10 mouse cellular contexts compared by ENCODE assay signal in the genomic region with DNA sequence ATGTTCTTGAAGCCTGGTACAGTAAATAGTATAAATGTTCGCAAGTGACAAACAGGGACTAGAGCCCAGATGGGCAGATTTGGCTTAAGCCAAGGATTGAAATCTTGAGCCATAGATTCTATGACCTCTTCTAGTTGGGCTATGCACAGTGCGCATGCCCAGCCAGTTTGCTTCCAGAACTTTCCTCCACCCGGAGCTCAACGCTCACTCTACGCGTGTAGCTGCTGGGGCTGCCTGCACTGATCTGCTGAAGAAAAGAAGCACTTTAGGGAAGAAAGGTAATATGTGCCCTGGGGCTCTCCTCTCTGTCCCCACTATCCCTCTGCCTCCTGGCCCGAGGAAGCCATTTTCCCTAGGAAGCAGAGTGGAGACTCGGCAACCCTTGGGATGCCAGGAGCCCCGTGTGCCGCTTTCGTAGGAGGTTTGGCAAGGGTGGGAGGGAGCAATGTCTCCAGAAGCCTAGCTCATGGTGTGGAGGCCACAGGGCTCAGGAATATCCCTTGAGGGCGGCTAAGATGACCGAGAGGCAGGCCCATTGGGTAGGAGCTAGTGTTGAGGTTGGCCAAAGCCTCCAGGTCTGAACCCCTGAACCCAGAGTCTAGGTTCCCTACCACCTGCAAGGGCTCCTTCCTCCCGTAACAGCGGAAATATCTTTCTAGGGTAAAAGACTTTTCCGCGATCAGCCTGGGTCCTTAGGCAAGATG. TPM values are rescaled to one million over a fixed set of nuclear protein-coding genes. Genes with fewer than 3 reads are reported as not detected.
DNase-seq lines count a peak whose midpoint lies in the region; ATAC-seq and TF ChIP-seq lines count a peak whose summit lies in the region.
"Had no signal": no experiment of that assay in that cellular context is flagged by ENCODE, and none has a peak within 500 bp of the region (broad histone marks: within the 10 kb centered on the region; RNA-seq: fewer than 3 reads in every experiment).

A gene (plus strand): TSS at position 193 of the 704 bp plus-strand sequence.

- H3K4me2 ChIP-seq in kidney, postnatal 0 days (ENCODE audit: low read length), result peak within 1 kb of the TSS; percentile 27
- H3K4me2 ChIP-seq in intestine, postnatal 0 days (replicated peaks; ENCODE audit: low read depth), result peak within 1 kb of the TSS; percentile 38
- H3K4me2 ChIP-seq: midbrain, embryonic 12.5 days had no signal

- peak within 1 kb of the TSS; percentile 81 for H3K27ac ChIP-seq in kidney, postnatal 0 days
- H3K27ac ChIP-seq in intestine, postnatal 0 days (ENCODE audit: low read depth, low read length), result peak within 1 kb of the TSS; percentile 50
- H3K27ac ChIP-seq: midbrain, embryonic 12.5 days had no signal

- H3K36me3 ChIP-seq in kidney, postnatal 0 days (ENCODE audit: insufficient read depth, low read length), result no peaks in the 10 kb centered on the region
- H3K36me3 ChIP-seq in intestine, postnatal 0 days (ENCODE audit: control insufficient read depth, insufficient read depth), result no peaks in the 10 kb centered on the region
- H3K36me3 ChIP-seq: G1E; midbrain, embryonic 12.5 days had no signal

- no peaks in the 10 kb centered on the region for H3K9me3 ChIP-seq in kidney, postnatal 0 days (replicated peaks; ENCODE audit: low read length)
- H3K9me3 ChIP-seq in intestine, postnatal 0 days (ENCODE audit: control insufficient read depth), result no peaks in the 10 kb centered on the region
- H3K9me3 ChIP-seq: G1E; midbrain, embryonic 12.5 days had no signal

- H3K4me1 ChIP-seq in kidney, postnatal 0 days (replicated peaks; ENCODE audit: insufficient read depth, low read length), result no peaks in the 10 kb centered on the region
- no peaks in the 10 kb centered on the region; the same call in 1 of the 2 replicates for H3K4me1 ChIP-seq in intestine, postnatal 0 days (replicated peaks; ENCODE audit: control insufficient read depth, insufficient read depth, low read length)
- H3K4me1 ChIP-seq: midbrain, embryonic 12.5 days had no signal

- no peaks in the 10 kb centered on the region for H3K27me3 ChIP-seq in kidney, postnatal 0 days (ENCODE audit: insufficient read depth, low read length)
- H3K27me3 ChIP-seq in intestine, postnatal 0 days (replicated peaks; ENCODE audit: control insufficient read depth, insufficient read depth, low read length), result no peaks in the 10 kb centered on the region
- H3K27me3 ChIP-seq: midbrain, embryonic 12.5 days had no signal

- no peak for ATAC-seq in kidney, postnatal 0 days (replicated peaks; ENCODE audit: low FRiP score, low read depth)
- no peak for ATAC-seq in intestine, postnatal 0 days

- no peak within 1 kb of the TSS; the same call in 1 of the 2 replicates for H3K4me3 ChIP-seq in kidney, postnatal 0 days (replicated peaks; ENCODE audit: low read depth, low read length)
- peak within 1 kb of the TSS; percentile 12; the same call in 1 of the 2 replicates for H3K4me3 ChIP-seq in intestine, postnatal 0 days (ENCODE audit: low read depth, low read length)
- H3K4me3 ChIP-seq: midbrain, embryonic 12.5 days had no signal

- 85% methylated on average over 17 of the region's 17 CpGs for WGBS in kidney, postnatal 0 days
- 84% methylated on average over 17 of the region's 17 CpGs for WGBS in intestine, postnatal 0 days

- no peak for DNase-seq in kidney, postnatal 0 days (ENCODE audit: low spot score)
- DNase-seq in kidney, adult 9 months, result no peak
- DNase-seq in adrenal gland, postnatal 10 days, result peak; percentile 50
- no peak for DNase-seq in gastrocnemius, postnatal 25 days
- DNase-seq in B cell, adult 2 months, result no peak
- no peak for DNase-seq in right cerebral cortex, postnatal 36 days (ENCODE audit: low spot score in 2 of 2)
- DNase-seq in ovary, postnatal 14 days (ENCODE audit: low spot score), result no peak

- no peak within 1 kb of the TSS for H3K9ac ChIP-seq in kidney, postnatal 0 days (ENCODE audit: low read depth, low read length)
- no peak within 1 kb of the TSS for H3K9ac ChIP-seq in intestine, postnatal 0 days (ENCODE audit: low read depth, low read length)
- H3K9ac ChIP-seq: midbrain, embryonic 12.5 days had no signal

- TF ChIP-seq CTCF in kidney, postnatal 0 days (IDR thresholded peaks at IDR 0.05; ENCODE audit: low read depth), result no peak
- TF ChIP-seq CTCF in intestine, postnatal 0 days (IDR thresholded peaks at IDR 0.05; ENCODE audit: low read depth), result no peak

RNA-seq across cellular contexts. Expression of the gene that starts here (rescaled TPM):
- polyA plus RNA-seq in kidney, postnatal 0 days (2015; fragmentation: Nextera tagmentation; extraction: Ambion mirVana), result 8.0 and 9.2 TPM in 2 replicates
- total RNA-seq in adrenal gland, postnatal 10 days (2021), result 100 to 1,000 TPM; 126 to 154 TPM
- total RNA-seq in gastrocnemius, postnatal 25 days (2021), result 100 to 1,000 TPM; 365 to 392 TPM
- 12.7 and 13.5 TPM in 2 replicates for polyA plus RNA-seq in intestine, postnatal 0 days (2015; fragmentation: Nextera tagmentation; extraction: Ambion mirVana)
- polyA plus RNA-seq: G1E had no signal
